Mouse (Mus musculus): Measurements from ENCODE around the gene Fmn2.
A peak's percentile ranks its signal among the peaks of the same experiment; 100 is the strongest.

The Fmn2 gene

DNA sequence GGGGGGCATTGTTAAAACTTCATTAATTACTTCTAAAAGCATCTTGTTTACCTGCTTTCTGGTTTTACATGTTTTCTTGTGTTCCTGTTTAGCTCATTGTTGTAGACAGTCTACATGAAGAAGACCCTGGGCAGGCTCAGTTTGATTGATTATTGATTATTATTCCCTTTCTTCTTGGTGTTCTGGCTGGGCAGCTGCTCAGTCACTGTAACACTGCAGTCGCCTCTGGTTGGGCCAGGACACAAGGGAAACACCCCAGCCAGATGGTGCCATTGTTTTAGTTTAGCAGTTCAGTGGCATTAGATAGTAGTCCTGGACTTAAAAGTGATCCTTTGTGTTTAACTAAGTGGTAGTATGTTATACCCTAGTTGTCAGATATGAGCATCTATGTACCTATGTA is 167.5 kb downstream of the Fmn2 start:
- no peak for DNase-seq

DNA sequence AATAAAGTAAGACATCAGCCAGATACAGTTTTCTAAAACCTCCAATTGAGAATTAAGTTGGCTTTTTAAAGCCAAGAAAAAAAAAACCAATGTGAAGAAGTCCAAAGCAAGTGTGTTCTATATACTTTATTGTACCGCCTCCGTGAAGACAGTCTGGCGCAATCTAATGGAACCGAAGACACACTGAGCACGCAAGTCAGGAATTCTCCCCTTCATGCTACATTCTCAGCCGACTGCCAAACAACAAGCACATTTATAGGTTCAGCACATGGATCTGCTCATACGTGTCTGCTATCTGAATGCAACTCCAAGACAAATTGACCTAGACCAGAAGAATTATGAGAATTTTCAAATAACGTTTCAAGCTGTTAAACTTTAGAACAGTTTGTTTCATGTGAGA is 169.2 kb downstream of the Fmn2 start:
- DNase-seq = no peak

DNA sequence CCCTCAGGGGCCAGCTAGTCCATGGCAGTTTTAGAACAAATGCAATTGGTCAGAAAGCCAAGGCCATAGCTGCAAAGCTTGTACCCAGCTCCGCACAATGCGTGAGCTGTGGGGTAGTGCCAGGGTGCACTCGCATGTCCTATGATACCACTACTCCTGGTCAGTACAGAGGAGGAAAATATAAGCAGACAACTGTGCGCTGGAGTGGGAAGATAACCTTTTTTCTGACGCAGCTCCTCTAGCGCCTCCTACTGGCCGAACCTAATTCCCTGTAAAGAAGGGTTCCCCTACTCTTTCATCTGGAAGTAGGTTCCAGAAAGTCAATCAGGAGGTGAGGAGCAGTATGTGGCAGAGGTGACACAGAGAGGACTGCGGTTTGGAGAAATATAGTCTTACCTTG is 173.0 kb downstream of the Fmn2 start:
- no peak for DNase-seq

DNA sequence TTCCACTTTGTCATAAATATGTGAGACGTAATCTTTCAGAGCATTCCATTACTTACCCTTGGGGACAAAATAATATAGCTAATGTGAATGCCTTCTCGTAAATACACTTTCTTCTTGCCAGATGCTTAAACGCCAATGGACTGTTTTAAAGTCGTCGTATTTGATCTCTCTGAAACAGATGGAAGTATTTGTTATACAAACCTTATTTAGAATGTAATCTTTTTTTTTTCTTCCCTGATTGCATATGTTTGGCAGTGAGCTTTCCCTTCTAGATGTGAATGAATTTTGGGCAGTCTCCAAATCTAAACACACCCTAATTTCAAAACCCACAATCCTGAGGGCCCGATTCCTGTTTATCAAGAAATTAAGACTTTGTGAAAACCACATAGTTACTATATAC is 173.7 kb downstream of the Fmn2 start:
- DNase-seq = no peak

DNA sequence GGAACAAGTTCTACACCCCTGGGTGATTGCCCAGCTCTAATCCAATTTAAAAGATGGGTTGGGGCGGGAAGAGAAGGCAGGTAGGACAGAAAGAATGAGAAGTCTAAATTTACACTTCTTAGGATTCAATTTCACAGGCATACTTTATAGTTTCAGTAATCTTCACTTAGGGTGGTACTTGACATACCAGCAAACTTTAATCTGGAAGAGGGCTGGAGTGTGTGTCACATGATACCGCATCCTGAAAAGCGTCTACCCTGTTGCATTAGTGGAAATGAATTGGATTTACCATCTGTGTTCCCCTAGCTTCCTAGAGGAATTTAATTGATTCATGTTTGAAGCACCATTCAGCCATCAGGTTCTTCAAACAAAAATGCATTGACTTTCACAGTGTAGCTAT is 174.6 kb downstream of the Fmn2 start:
- DNase-seq = no peak

DNA sequence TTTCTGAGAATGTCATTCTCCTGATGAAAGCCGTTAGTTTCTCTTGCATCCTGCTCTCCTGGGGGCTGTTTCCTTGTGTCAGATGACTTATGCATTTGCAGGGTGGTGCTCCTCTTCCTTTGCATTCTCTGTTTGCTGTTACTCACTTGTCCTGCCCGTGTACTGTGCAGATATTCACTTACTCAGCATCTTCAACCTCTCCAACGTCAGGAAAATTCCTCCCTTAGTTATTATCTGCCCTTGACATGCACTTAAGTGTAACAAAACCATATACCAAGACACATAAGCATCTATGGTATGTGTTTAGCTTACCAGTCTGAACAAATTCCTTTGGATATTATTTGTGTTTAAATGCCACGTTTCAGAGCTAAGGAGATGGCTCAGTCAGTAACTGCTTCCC is 175.6 kb downstream of the Fmn2 start:
- DNase-seq = no peak

DNA sequence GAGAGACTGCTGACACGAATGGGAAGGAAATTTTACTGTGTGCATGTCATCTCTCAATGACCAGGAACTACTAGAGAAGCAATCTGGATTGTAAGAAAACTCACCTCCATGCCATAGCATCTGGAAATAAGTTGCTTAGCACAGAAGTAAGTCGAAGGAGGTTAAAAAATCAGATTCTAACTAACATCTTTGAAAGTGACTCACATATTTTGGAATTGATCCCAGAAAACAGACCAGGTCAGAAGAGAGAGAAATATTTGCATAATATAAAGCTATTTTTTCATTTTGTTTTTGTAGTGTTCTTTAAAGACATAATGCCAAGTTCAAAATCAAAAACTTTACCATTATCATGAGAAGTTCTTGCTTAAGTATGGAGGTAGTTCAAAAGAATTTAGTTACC is 187.7 kb downstream of the Fmn2 start:
- DNase-seq = no peak

DNA sequence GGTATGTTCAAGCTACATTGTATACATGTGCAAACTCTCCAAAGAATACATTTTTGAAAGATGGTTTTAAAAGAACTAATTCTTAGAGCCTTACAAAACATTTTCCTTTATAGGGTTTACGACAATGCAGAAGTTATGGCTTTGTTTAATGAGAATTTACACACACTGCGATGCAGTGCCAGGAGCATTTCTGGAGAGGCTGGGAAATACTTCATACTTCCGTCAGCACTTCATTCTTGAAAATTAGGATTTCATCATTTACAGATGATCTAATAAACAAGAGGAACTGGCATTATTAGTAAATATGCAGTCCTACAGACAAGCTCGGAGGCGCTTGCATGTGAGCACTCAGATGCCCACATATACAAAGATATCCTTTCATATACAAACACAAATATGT is 199.2 kb downstream of the Fmn2 start:
- DNase-seq = no peak

DNA sequence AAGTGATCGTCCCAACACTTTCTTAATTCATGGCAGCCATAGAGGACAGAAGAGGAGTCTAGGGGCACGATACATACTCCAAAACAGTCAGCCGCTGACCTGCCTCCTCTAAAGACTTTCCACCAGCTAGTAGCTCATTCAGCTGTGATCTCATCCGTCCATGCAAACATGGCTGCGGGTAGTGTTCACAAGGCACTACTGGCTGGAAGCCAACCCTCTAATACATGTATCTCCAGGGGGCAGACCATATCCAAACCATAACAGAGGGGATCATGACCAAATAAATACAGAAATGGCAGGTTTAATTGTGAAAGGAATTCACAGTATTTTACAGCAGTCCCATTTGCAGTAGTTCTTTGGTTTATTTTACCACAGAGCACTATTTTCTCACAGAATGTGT is 200.2 kb downstream of the Fmn2 start:
- no peak for DNase-seq

DNA sequence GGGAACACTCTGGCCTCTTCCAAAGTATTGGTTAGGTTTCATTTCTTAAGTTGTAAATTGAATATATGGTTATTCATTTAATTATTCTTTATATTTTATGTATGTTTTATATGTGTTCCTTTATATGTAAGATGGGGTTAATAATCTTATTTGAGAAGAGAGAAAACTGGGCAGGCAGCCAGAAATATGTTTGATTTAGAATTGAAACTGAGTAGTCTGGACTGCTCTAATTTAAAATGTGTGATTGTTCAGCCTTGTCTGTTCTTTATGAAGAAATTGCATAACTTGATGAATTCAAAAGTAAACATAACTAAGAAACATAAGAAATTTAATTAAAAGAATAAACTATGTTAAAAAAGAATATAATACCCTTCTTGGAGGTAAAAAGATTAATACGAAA is 202.3 kb downstream of the Fmn2 start:
- DNase-seq = no peak

DNA sequence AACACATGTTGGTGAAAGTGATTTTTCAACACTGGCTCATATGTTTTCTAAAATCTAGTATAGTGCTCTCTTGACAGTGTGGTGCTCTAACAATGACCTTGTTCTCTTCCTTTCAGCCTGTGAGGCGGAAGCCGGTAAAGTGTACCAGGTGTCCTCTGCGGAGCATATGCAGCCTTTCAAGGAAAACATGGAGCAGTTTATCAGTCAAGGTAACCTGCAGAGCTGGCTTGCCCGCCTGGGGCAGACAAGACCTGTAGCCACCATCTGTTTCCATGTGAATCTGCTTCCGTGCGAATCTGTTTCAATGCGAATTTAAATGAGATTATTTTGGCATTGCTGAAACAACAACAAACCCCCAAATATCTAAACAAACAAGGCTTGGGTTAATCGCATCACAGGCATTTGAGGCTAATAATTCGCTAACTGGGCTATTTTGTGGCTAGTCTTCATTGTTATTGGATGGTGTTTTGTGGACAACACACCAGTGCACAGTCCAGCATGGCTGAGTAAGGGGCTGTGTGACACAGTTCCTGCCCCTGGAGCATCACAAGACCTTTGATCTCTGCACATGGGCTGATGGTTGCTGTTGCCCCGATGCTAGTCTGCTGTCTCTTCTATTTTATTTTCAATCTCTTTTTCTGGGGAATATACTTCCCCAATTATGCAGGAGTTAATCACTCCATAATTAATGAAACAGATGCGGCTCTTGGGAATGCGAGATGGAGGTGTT is 218.3 kb downstream of the Fmn2 start:
- DNase-seq = no peak

DNA sequence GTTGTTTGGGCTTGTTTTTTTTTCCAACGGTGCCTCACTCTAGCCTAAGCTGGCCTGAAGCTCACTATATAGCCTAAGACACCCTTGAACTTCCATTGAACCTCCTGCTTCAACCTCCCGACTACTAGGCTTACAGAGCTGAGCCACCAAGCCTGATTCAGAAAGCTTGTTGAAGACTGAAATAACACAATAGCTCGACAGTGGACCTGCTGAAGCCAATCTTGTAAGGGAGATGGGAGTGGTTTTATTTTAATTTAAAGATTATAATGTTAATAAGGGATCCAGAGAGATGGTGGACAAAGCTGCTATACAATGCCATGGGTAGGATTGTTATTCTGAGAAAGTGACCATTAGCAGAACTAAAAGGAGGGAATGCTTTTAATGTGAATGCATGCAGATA is 227.1 kb downstream of the Fmn2 start:
- no peak for DNase-seq

DNA sequence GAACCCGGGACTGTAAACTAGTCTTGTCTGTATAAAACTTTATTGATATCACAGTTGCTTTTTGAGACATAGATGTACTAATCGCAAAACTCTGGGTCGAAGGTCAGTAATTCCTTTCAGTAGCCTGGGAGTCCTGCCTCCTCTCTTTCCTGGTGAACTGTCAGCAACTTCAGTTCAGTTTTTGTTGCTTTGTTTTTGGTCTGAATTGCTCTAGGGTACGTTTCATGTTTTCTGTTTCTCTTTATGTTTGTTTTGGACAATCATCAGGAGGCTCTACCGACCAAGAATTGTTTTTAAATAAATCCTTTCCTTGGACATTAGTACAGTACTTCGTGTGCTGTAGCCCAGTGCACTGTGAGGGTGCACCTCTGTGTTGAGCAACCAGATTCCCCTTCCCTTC is 231.1 kb downstream of the Fmn2 start:
- no peak for DNase-seq

DNA sequence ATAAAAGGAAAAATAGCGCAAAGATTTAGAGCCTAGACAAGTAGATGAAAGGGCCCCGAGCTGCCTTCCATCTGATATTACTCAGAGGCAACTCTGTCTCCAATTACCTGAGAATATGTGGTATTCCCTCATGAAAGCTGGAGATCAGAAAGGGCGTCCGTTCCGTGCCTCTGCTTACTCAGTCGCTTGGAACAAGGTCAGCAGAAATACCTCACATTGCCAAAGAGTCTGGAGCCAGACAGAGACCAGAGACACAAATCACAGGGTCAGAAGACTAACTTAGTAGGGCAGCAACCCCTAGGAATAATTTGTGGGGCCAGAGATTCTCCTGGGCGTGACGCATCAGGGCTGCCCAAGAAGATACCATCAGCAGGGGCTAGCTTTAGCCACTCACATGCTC is 237.3 kb downstream of the Fmn2 start:
- DNase-seq = peak; percentile 14

DNA sequence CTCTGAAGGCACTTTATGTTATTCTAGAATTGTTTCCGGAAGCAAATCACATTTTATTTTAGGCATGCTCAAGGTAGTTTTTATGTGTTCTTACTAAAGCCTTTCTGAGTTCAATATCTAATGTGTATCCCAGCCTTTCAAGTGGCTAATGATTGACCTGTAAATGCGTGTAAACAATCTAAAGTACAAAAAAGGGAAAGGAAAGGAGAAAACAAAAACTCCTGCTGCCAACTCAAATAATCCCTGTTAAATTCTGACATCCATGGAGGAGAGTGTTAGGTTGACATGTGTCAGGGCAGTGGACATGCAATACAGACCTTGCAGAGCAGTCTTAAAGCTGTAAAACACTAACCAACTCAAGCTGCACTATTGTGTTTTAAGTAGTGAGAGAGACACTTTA is 241.0 kb downstream of the Fmn2 start:
- DNase-seq = no peak

DNA sequence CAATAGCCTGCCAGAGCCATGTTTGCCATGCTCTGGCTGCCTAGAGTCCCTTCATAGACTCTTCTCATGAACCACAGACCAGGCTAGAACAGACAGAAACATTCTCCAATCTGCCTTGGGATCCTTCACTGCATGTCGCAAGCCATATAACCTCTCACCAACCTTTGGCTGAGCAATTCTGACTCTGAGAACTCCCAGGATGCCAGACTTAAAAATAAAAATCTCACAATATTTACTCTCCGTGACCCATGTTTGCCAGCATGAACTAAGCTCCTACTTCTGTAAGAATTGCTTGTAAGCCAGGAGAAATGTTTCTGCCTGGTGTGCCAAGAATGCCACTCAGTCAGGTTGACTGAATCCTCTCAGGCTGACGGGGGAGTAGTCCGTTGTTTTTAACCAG is 246.9 kb downstream of the Fmn2 start:
- DNase-seq = peak; percentile 7

DNA sequence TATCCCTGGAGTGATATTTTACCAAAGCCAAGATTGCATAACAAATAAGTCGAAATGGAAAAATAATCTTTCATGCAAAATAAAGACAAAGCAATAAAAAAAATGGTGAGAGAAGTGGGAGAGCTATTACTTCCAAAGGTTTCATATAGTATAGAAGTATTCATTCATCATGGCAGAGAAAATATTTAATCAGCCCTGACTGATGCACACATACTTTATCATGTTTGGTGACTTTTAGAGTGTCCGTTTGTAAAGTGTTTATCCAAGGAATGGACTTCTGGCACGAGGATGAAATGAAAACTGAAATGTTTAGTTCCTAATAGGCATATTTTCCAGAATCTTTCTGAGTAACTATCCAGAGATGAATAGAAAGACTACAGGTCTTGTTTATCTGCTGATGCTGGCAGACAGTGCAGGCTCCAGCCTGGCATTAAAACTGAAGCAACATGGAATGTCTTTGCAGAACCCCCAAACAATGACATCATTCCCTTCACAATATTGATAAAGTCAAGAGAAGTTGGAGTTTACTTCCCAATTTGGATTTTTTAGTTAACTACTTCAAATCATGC is 249.4 kb downstream of the Fmn2 start:
- no peak for DNase-seq

DNA sequence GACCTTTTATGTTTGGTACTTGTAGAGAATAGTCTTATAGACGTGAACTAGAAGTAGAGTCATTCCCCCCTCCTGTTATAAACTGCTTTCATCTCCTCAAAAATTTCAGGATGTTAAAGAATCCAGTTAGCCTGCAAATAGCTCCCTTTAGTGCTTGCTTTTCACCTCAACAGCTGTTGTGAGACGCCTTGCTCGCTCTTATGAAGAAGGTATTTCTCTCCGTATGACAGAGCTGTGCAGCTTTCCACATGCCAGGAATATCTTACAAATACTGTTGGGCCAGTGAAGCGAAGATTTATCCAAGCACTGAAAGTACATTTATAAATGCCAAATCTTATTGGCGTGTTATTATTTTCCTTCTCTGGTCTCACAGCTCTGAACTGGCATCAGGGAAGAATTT is 257.7 kb downstream of the Fmn2 start:
- no peak for DNase-seq

DNA sequence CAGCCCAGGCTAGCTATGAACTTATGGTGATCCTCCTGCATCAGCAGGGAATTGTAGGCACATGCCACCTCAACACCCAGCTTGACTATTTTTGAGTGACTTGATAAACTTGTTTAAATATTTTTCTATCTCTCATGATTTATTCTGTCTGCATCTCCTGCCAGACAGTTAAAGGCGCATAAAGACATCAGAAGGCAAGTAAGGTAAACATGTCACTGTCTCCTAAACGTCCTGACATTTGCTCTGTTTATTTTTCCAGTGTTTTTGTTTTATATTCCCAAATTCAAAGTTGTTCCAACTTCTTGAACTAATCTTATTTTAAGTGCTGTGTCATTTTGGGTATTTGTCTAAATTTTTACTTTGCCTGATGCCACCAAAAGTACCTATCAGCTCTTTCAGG is 264.1 kb downstream of the Fmn2 start:
- DNase-seq = no peak

DNA sequence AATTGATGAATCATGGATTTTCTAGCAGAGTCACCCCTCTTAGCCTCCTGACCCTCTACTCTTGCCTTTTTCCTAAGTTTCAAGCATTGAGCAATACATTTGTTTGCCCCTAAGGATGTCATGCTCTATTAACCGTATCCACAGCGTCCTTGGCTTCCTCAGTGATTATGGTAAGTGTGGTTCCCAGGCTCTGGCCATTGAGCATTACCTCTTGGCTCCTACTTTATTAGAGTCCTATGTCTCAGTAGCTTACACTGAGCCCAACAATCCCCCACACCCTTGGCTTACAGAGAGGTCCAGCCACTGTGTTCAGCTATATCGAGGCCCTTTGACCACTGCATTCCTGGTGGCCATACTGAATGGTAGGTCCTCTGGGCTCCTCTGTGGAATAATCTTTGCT is 265.2 kb downstream of the Fmn2 start:
- DNase-seq = no peak

DNA sequence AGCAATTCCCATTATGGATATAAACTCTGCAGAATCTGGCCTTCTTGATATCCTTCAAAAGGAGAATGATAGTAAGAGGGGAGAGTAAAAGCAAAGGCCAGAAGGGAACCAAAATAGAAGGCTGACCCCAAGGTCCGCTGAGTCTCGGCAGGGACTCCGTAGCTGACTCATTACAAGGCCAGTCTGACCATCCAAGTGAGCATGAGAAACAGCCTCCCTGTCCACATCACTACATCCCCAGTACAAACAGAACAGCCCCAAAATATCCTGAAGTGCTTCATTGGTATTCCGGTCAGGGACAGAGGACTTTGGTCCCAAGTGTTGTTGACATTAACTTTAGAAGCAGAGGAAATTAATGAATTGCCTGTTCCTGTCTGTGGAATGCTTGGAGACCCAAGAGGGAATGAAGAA is 270.3 kb downstream of the Fmn2 start:
- DNase-seq = peak; percentile 25

DNA sequence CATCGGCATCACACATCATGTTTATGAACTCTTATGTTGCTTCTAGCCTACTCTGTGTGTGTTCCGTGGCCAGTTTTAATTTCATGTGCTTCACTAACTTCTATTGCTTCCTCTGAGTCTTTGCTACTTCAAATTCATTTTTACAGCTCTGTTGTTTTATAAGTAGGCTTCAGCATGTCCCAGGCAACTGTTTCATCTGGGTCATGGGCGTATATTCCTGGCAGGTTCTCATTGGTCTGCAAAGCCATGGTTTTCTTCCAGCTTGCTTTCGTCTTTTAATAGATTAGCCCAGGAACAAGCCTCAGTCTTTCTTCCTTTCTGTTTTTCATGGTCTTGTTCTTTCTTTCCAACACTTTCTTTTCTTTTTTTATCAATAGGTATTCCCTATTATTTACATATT is 279.4 kb downstream of the Fmn2 start:
- DNase-seq = no peak

DNA sequence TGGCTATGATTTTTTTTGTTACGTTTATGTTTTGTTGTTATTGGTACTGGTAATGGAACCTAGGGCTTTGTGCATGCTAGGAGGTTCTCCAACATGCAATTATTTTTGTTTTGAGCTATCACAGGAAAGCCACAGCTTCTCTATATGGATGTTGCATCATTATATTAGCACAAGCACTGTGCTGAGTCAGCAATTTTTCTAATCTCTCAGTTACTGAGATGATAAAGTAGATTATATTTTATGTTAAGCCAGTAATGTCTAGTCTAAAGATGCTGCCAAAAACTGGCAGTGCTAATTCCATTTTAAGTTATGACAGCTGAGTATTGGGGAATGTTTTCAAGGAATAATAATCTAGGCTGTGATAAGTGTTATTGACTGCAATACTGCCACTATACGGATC is 287.0 kb downstream of the Fmn2 start:
- DNase-seq = no peak

DNA sequence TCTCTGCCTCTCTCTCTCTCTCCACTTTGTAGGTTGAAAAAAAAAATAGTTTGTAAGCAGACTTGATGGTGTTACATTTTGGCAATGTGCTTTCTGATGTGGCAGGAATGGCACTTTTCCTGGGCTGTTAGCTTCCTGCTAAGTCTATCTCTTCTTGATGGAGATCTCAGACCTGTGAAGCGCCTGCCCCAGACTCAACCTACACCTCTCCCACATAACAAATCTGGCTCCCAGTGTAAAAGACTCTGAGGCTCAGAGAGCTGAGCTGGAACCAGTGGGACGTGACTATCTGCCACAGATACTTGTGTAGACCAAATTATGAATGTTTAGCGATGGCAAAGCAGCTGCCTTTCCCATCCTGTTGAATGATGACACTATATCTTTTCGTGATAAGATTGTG is 310.2 kb downstream of the Fmn2 start:
- DNase-seq = no peak

DNA sequence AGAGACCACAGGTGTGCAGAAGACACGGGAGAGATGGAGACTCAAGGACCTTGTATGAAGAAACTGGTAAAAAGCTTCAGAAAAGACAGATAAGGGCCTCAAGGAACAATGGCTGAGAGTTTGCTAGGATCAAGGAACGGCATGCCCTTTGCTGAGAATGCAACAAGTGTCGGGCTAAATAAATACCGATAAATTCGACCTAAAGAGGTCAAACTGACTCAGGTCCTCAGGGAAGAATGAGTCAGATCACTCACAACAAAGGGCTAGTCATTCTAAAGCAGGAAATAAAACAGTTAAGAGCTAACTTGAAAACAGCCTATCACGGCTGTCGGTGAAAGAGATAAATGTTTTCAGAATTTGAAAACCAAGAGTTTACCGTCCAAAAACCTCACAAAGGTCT is 324.9 kb downstream of the Fmn2 start:
- no peak for DNase-seq
